Mouse (Mus musculus) MEL (cell line): Measurements from ENCODE around the gene Slamf8.

Source experiments
- CHD1 ChIP-seq: IDR thresholded peaks from 2 replicates; pipeline ENCODE4 v1.6.1; 2012; ENCODE audit warnings: low read depth, mild to moderate bottlenecking, inconsistent platforms, low read length, improper control_type of control experiment
- CTCF ChIP-seq, 3 experiments: IDR thresholded peaks in 2 of 3; conservative IDR thresholded peaks in 1 of 3; 2 replicates each; pipeline ENCODE4 v1.5.1; 2011 to 2012; ENCODE audit warnings: low read length in 3 of 3, low read depth in 2 of 3, mild to moderate bottlenecking in 2 of 3, improper control_type of control experiment in 1 of 3, inconsistent platforms in 1 of 3, mixed read lengths in 1 of 3, moderate library complexity in 1 of 3; ENCODE audit not compliant: control insufficient read depth in 1 of 3, insufficient read depth in 1 of 3, poor library complexity in 1 of 3, severe bottlenecking in 1 of 3
- MAX ChIP-seq: IDR thresholded peaks from 2 replicates; pipeline ENCODE4 v1.6.1; 2011; ENCODE audit warnings: low read length, improper control_type of control experiment
- MAZ ChIP-seq: IDR thresholded peaks from 2 replicates; pipeline ENCODE4 v1.6.1; 2012; ENCODE audit warnings: low read depth, mild to moderate bottlenecking, inconsistent platforms, low read length, improper control_type of control experiment
- POLR2A ChIP-seq, 2 experiments: IDR thresholded peaks; 2 replicates each; pipeline ENCODE4 v1.6.1; 2011 to 2012; ENCODE audit warnings: low read length in 2 of 2, mild to moderate bottlenecking in 2 of 2, control low read depth in 1 of 2, improper control_type of control experiment in 1 of 2, low read depth in 1 of 2, moderate library complexity in 1 of 2; ENCODE audit not compliant: control insufficient read depth in 1 of 2, insufficient read depth in 1 of 2, poor library complexity in 1 of 2
- RAD21 ChIP-seq: IDR thresholded peaks from 2 replicates; pipeline ENCODE4 v1.6.1; 2011; ENCODE audit warnings: mild to moderate bottlenecking, low read depth, low read length, improper control_type of control experiment
- UBTF ChIP-seq: IDR thresholded peaks from 2 replicates; pipeline ENCODE4 v1.6.1; 2012; ENCODE audit warnings: low read depth, mild to moderate bottlenecking, inconsistent platforms, low read length, improper control_type of control experiment, moderate library complexity, borderline replicate concordance; ENCODE audit not compliant: insufficient read depth
- ZMIZ1 ChIP-seq: IDR thresholded peaks from 2 replicates; pipeline ENCODE4 v1.6.1; 2012; ENCODE audit warnings: low read depth, mild to moderate bottlenecking, inconsistent platforms, low read length, improper control_type of control experiment, moderate library complexity

DNA sequence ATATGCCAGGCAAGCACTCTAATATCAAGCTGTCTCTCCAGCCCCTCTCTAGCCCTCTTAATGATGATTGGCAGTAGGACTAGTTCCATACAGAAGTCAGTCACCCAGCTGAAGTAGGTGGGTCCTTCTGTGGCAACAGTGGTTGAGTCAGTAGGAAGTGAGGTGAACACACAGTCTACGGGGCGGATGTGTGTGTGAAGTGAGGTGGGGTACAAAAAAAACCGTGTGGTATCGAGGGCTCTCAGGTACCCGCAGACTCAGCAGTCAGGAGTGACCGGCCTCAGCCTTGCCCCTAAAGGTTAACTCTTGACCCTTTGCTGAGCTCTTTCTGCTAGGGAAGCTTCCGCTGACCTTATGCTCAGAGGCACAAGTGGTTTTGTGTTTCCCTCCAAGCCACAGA lies 41.9 kb downstream of the Slamf8 start:
- no peak for TF ChIP-seq POLR2A (IDR thresholded peaks at IDR 0.05; ENCODE audit: control insufficient read depth in 1 of 2, insufficient read depth in 1 of 2, low read depth in 1 of 2, low read length in 2 of 2, poor library complexity in 1 of 2)
- TF ChIP-seq RAD21: no peak
- no peak for TF ChIP-seq ZMIZ1
- TF ChIP-seq CTCF (IDR thresholded peaks at IDR 0.05 in 2 of 3, conservative IDR thresholded peaks at IDR 0.05 in 1 of 3; ENCODE audit: control insufficient read depth in 1 of 3, insufficient read depth in 1 of 3, low read depth in 2 of 3, low read length in 3 of 3, poor library complexity in 1 of 3, severe bottlenecking in 1 of 3): no peak
- no peak for TF ChIP-seq CHD1
- TF ChIP-seq UBTF: no peak
- no peak for TF ChIP-seq MAX
- no peak for TF ChIP-seq MAZ
